In genomic region chr6:119220297-119220696, GRCm38 (mm10) we compare ENCODE assay signal across 9 mouse cellular contexts. TPM values are rescaled to one million over a fixed set of nuclear protein-coding genes. Genes with fewer than 3 reads are reported as not detected.
DNase-seq lines count a peak whose midpoint lies in the region; ATAC-seq and TF ChIP-seq lines count a peak whose summit lies in the region.
"Had no signal": no experiment of that assay in that cellular context is flagged by ENCODE, and none has a peak within 500 bp of the region (broad histone marks: within the 10 kb centered on the region; RNA-seq: fewer than 3 reads in every experiment).

No protein-coding gene starts in this region.

- TF ChIP-seq POLR2A in cortical plate, adult 2 months (IDR thresholded peaks at IDR 0.05; ENCODE audit: extremely low read depth, insufficient read depth, low read length): no peak

- peak; percentile 95 for TF ChIP-seq CTCF in cortical plate, adult 2 months (IDR thresholded peaks at IDR 0.05; ENCODE audit: extremely low read depth, insufficient read depth, low read length)

- peaks cover 13% of the 10 kb centered on the region for H3K4me1 ChIP-seq in cortical plate, adult 2 months (ENCODE audit: control insufficient read depth, insufficient read depth, low read length)
- peaks cover 12% of the 10 kb centered on the region; the same call in 1 of the 2 replicates for H3K4me1 ChIP-seq in midbrain, embryonic 15.5 days
- H3K4me1 ChIP-seq: embryonic facial prominence, embryonic 13.5 days had no signal

- H3K4me3 ChIP-seq in cortical plate, adult 2 months (ENCODE audit: insufficient read depth, low read length): no peak overlapping the region
- no peak overlapping the region for H3K4me3 ChIP-seq in midbrain, embryonic 15.5 days
- H3K4me3 ChIP-seq: embryonic facial prominence, embryonic 13.5 days had no signal

- no peak overlapping the region for H3K27ac ChIP-seq in cortical plate, adult 2 months (ENCODE audit: insufficient read depth, low read length)
- H3K27ac ChIP-seq in midbrain, embryonic 15.5 days: no peak overlapping the region
- H3K27ac ChIP-seq: embryonic facial prominence, embryonic 13.5 days had no signal

- no peak overlapping the region for H3K4me2 ChIP-seq in midbrain, embryonic 15.5 days
- H3K4me2 ChIP-seq: embryonic facial prominence, embryonic 13.5 days had no signal

- H3K9me3 ChIP-seq in midbrain, embryonic 15.5 days: no peaks in the 10 kb centered on the region
- H3K9me3 ChIP-seq: embryonic facial prominence, embryonic 13.5 days had no signal

- peak; percentile 44 to 86 for DNase-seq in layer of hippocampus, adult 18-20 months (ENCODE audit: low spot score in 2 of 2)
- no peak for DNase-seq in layer of hippocampus, adult 9-11 months
- DNase-seq in R1 (ENCODE audit: low read depth, low spot score): peak; percentile 65
- peak; percentile 50 to 57 for DNase-seq in heart, postnatal 36 days
- DNase-seq in layer of hippocampus, adult 8-10 months (ENCODE audit: low spot score in 2 of 2): peak; percentile 51 to 75
- peak; percentile 50 for DNase-seq in thymus, postnatal 14 days

- ATAC-seq in midbrain, embryonic 15.5 days (replicated peaks): peak; percentile 66; the same call in 1 of the 2 replicates

- whole genome bisulfite sequencing in midbrain, embryonic 15.5 days: 47% methylated on average over 10 of the region's 10 CpGs

- no peaks in the 10 kb centered on the region for H3K27me3 ChIP-seq in midbrain, embryonic 15.5 days (replicated peaks)
- H3K27me3 ChIP-seq: embryonic facial prominence, embryonic 13.5 days had no signal

- 0 out of 2 replicates have a peak, but pooled peaks cover 6% of the 10 kb centered on the region for H3K36me3 ChIP-seq in midbrain, embryonic 15.5 days (replicated peaks)

- no peak overlapping the region for H3K9ac ChIP-seq in midbrain, embryonic 15.5 days
- H3K9ac ChIP-seq: embryonic facial prominence, embryonic 13.5 days had no signal

- intact Hi-C loops in heart, postnatal 36 days (cut with DNase I): loop anchor here (1.0 kb wide), 2 partner anchors 129 to 210 kb away; no protein-coding TSS in a partner anchor

RNA-seq across cellular contexts. Expression of gene Cacna2d4, which starts 16.0 kb away (rescaled TPM):
- total RNA-seq in layer of hippocampus, adult 18-20 months (2021): 1 to 10 TPM in 1 of 2 experiments, under 1 TPM in 1; 0.52 to 1.0 TPM
- polyA plus RNA-seq in cortical plate, adult 2 months (2012; rRNA removed): 2.9 and 3.1 TPM in 2 replicates
- total RNA-seq in heart, postnatal 36 days (2021): not detected
- 1 to 10 TPM in 3 of 4 experiments, under 1 TPM in 1; 0.93 to 3.8 (median 2.7) TPM for total RNA-seq in layer of hippocampus, adult 8-10 months (2022)
- polyA plus RNA-seq in midbrain, embryonic 15.5 days (2015; fragmentation: Nextera tagmentation; extraction: Ambion mirVana): 0.54 and 1.1 TPM in 2 replicates
- polyA plus RNA-seq: embryonic facial prominence, embryonic 13.5 days had no signal

RNA-seq across cellular contexts. Expression of gene Cacna1c, which starts 24.1 kb away (rescaled TPM):
- total RNA-seq in layer of hippocampus, adult 18-20 months (2021): 10 to 100 TPM; 73.0 to 73.5 TPM
- 15.3 and 15.9 TPM in 2 replicates for polyA plus RNA-seq in cortical plate, adult 2 months (2012; rRNA removed)
- total RNA-seq in heart, postnatal 36 days (2021): 100 to 1,000 TPM; 199 to 208 TPM
- total RNA-seq in layer of hippocampus, adult 8-10 months (2022): 10 to 100 TPM; 67.6 to 88.2 (median 75.8) TPM
- polyA plus RNA-seq in midbrain, embryonic 15.5 days (2015; fragmentation: Nextera tagmentation; extraction: Ambion mirVana): 7.3 and 7.9 TPM in 2 replicates

RNA-seq across cellular contexts. Expression of gene Dcp1b, which starts 45.2 kb away (rescaled TPM):
- 10 to 100 TPM; 16.9 to 18.7 TPM for total RNA-seq in layer of hippocampus, adult 18-20 months (2021)
- polyA plus RNA-seq in cortical plate, adult 2 months (2012; rRNA removed): 26.6 and 27.1 TPM in 2 replicates
- total RNA-seq in heart, postnatal 36 days (2021): 1 to 10 TPM; 2.8 to 3.2 TPM
- 10 to 100 TPM; 18.7 to 25.1 (median 19.6) TPM for total RNA-seq in layer of hippocampus, adult 8-10 months (2022)
- 13.8 and 14.2 TPM in 2 replicates for polyA plus RNA-seq in midbrain, embryonic 15.5 days (2015; fragmentation: Nextera tagmentation; extraction: Ambion mirVana)

Comparison
In these comparisons a context has a peak if more than half of its experiments do, and no peak if none do; other contexts are left out.
1. RNA of gene Dcp1b, which starts 45.2 kb away (total RNA-seq): 18.7 to 25.1 TPM in layer of hippocampus, adult 8-10 months and 16.9 to 18.7 TPM in layer of hippocampus, adult 18-20 months; 2.8 to 3.2 TPM in heart, postnatal 36 days; every median in the first group is over 4 times any median in the second.